Mouse (Mus musculus): ENCODE measurements around the gene Lrrc56. TPM values are rescaled to one million over a fixed set of nuclear protein-coding genes. Genes with fewer than 3 reads are reported as not detected.

Lrrc56 gene
- polyA plus RNA-seq, 1 experiment from 2014 or later, result 2.0 TPM

DNA sequence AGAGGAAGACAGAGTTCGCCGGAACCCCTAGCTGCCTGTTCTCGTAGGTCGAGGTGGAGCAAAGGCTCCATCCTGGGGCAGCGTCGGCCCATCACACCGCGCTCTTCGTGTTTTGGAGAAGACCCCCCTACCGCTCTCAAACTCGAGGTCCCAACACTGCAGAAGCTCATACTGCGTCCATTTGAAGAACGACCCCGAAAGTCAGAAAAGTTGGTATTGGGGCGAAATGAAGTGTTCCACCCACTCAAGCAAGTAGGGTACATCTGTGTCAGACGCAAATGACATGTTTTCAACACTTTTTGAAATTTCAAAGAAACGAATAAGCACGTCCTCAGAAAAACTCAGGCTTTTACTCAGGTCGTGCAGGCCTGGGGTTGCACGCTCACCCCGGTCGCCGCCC, 452 bp downstream of the Lrrc56 start:
- H3K4me1 ChIP-seq (ENCODE audit: insufficient read depth), result peaks cover 35% of the 10 kb centered on the region
- no peak for ATAC-seq

DNA sequence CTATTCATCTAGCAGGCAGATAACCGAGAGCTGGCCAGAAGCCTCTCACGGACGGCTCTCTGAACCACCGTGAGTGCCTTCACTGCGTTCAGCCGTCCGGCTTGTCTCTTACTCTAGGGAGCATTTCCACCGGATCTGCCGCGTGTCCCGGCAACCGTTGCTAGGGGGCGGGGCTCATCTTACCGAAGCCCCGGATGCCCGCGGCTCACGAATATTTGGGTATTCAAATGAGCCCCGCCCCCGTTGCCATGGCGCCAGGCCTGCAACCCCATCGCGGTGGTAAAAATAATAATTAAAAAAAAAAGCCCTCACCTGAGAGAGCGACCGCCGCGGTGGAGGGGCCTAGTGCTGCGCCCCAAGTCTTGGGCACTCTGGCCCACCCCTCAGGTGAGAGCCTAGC, 873 bp downstream of the Lrrc56 start:
- ATAC-seq, result peak; percentile 4; the same call in 1 of the 2 replicates
- Histone ChIP-seq H3K36me3 (replicated peaks; ENCODE audit: insufficient read depth, low read length) (peaks cover 25% of the 10 kb centered on the region), H3K4me2 (ENCODE audit: low read depth, low read length) (peak overlapping the region; percentile 100), H3K9me3 (ENCODE audit: low read length) (no peaks in the 10 kb centered on the region), H3K27me3 (ENCODE audit: insufficient read depth, low read length) (no peaks in the 10 kb centered on the region), H3K9ac (replicated peaks) (peak overlapping the region; percentile 96), H3K27ac (ENCODE audit: low read depth) (peak overlapping the region; percentile 91), H3K4me3 (ENCODE audit: low read depth, low read length) (peak overlapping the region; percentile 95), H3K4me1 (ENCODE audit: insufficient read depth) (peaks cover 35% of the 10 kb centered on the region)
- WGBS (ENCODE audit: insufficient replicate concordance), result under 1% methylated on average over 28 of the region's 28 CpGs
- DNase-seq, result peak; percentile 95
- no peak for TF ChIP-seq CTCF (IDR thresholded peaks at IDR 0.05; ENCODE audit: low read depth)
- TF ChIP-seq EP300 (IDR thresholded peaks at IDR 0.05; ENCODE audit: low read depth), result no peak

More for the DNA sequence above, 452 bp downstream of the Lrrc56 start:
- Histone ChIP-seq H3K27me3 (ENCODE audit: insufficient read depth, low read length) (no peaks in the 10 kb centered on the region), H3K36me3 (replicated peaks; ENCODE audit: insufficient read depth, low read length) (peaks cover 27% of the 10 kb centered on the region), H3K9me3 (ENCODE audit: low read length) (no peaks in the 10 kb centered on the region), H3K27ac (ENCODE audit: low read depth) (peak overlapping the region; percentile 91), H3K9ac (replicated peaks) (peak overlapping the region; percentile 96), H3K4me3 (ENCODE audit: low read depth, low read length) (peak overlapping the region; percentile 95), H3K4me2 (ENCODE audit: low read depth, low read length) (peak overlapping the region; percentile 100)
- no peak for TF ChIP-seq EP300 (IDR thresholded peaks at IDR 0.05; ENCODE audit: low read depth)
- no peak for TF ChIP-seq CTCF (IDR thresholded peaks at IDR 0.05; ENCODE audit: low read depth)
- under 1% methylated on average over 23 of the region's 23 CpGs for WGBS (ENCODE audit: insufficient replicate concordance)
- DNase-seq, result no peak

- Histone ChIP-seq H3K27me3 (ENCODE audit: insufficient read depth, low read length) (no peaks in the 10 kb centered on the region), H3K4me1 (ENCODE audit: insufficient read depth) (peaks cover 35% of the 10 kb centered on the region), H3K9ac (replicated peaks) (no peak overlapping the region), H3K4me3 (ENCODE audit: low read depth, low read length) (no peak overlapping the region), H3K9me3 (ENCODE audit: low read length) (no peaks in the 10 kb centered on the region), H3K36me3 (replicated peaks; ENCODE audit: insufficient read depth, low read length) (peaks cover 16% of the 10 kb centered on the region), H3K4me2 (ENCODE audit: low read depth, low read length) (no peak overlapping the region), H3K27ac (ENCODE audit: low read depth) (no peak overlapping the region)
- no peak for TF ChIP-seq CTCF (IDR thresholded peaks at IDR 0.05; ENCODE audit: low read depth)
- no peak for TF ChIP-seq EP300 (IDR thresholded peaks at IDR 0.05; ENCODE audit: low read depth)
- no peak for DNase-seq
- ATAC-seq, result no peak
- WGBS (ENCODE audit: insufficient replicate concordance), result 83% methylated on average over 2 of the region's 2 CpGs
These were observed 1.8 kb downstream of the Lrrc56 start for GRCm38 (mm10) chr7:141195754-141196153.

DNA sequence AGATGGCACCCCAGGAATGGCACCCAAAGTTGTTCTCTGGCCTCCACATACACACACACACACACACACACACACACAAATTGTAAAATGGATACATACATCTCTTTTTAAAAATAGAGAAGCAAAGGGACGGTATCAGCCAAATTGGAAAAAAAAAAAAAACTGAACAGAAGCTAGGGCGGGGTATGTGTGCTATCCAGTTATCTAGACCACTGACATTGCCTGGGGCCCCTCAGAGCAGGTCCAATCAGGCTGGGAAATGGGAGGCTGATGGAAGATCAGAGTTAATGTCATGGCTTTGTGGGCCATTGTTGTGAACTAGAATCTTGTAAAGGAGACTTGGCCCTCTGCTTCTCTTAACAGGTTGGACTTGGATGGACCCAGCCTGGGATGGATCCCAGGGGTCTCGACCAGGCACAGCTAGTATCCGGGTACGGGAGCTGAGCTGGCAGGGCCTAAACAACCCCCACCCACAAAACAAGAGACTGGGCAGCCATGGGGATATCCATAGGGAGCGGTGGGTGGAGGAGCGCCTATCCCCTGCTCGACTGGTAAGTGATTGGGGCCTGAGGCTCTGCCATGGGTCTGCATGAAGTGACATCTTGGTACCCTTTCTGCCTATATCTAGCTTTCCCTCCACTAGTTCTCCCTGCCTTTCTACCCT, 2.8 kb downstream of the Lrrc56 start:
- Histone ChIP-seq H3K27ac (ENCODE audit: low read depth) (no peak overlapping the region), H3K4me3 (ENCODE audit: low read depth, low read length) (no peak overlapping the region), H3K4me2 (ENCODE audit: low read depth, low read length) (peak overlapping the region; percentile 6; the same call in 1 of the 2 replicates), H3K4me1 (ENCODE audit: insufficient read depth) (peaks cover 35% of the 10 kb centered on the region), H3K36me3 (replicated peaks; ENCODE audit: insufficient read depth, low read length) (peaks cover 6% of the 10 kb centered on the region), H3K27me3 (ENCODE audit: insufficient read depth, low read length) (no peaks in the 10 kb centered on the region), H3K9me3 (ENCODE audit: low read length) (no peaks in the 10 kb centered on the region), H3K9ac (replicated peaks) (no peak overlapping the region)
- no peak for ATAC-seq
- no peak for DNase-seq
- TF ChIP-seq CTCF (IDR thresholded peaks at IDR 0.05; ENCODE audit: low read depth) (no peak), EP300 (IDR thresholded peaks at IDR 0.05; ENCODE audit: low read depth) (no peak)
- 81% methylated on average over 8 of the region's 8 CpGs for WGBS (ENCODE audit: insufficient replicate concordance)

GRCm38 (mm10) chr7:141198121-141198520, 4.2 kb downstream of the Lrrc56 start:
- H3K4me1 ChIP-seq (ENCODE audit: insufficient read depth), result peaks cover 24% of the 10 kb centered on the region
- DNase-seq (no peak), ATAC-seq (no peak)
- no peak overlapping the region for H3K4me3 ChIP-seq (ENCODE audit: low read depth, low read length)
- no peaks in the 10 kb centered on the region for H3K27me3 ChIP-seq (ENCODE audit: insufficient read depth, low read length)
- no peak overlapping the region for H3K4me2 ChIP-seq (ENCODE audit: low read depth, low read length)
- H3K9ac ChIP-seq (replicated peaks), result no peak overlapping the region
- no peaks in the 10 kb centered on the region for H3K36me3 ChIP-seq (replicated peaks; ENCODE audit: insufficient read depth, low read length)
- WGBS (ENCODE audit: insufficient replicate concordance), result 89% methylated on average over 4 of the region's 4 CpGs
- no peak overlapping the region for H3K27ac ChIP-seq (ENCODE audit: low read depth)
- TF ChIP-seq CTCF (IDR thresholded peaks at IDR 0.05; ENCODE audit: low read depth), result no peak
- no peak for TF ChIP-seq EP300 (IDR thresholded peaks at IDR 0.05; ENCODE audit: low read depth)
- H3K9me3 ChIP-seq (ENCODE audit: low read length), result no peaks in the 10 kb centered on the region

DNA sequence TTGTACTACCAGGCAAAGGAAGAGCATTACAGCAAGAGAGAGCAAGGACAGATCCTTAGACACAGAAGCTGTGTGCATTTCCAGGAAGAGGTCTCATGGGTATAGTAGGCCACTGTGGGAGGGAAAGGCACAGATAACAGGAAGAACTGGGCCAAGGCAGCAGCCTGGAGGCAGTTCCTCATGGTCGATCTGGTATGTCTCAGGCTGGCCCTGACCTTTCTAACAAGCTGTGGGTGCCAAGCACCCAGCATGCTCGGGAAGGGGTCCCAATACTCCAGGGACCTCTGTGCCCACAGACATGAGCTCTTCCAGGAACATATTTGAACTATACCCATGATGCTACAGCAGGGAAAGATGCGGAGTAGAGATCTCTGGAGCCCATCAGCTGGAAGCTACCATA, 10.6 kb downstream of the Lrrc56 start:
- ATAC-seq, result no peak
- DNase-seq, result no peak
- 53% methylated on average over 3 of the region's 3 CpGs for WGBS (ENCODE audit: insufficient replicate concordance)
- Histone ChIP-seq H3K9me3 (ENCODE audit: low read length) (no peaks in the 10 kb centered on the region), H3K36me3 (replicated peaks; ENCODE audit: insufficient read depth, low read length) (no peaks in the 10 kb centered on the region), H3K4me2 (ENCODE audit: low read depth, low read length) (no peak overlapping the region), H3K27ac (ENCODE audit: low read depth) (no peak overlapping the region), H3K9ac (replicated peaks) (no peak overlapping the region), H3K4me3 (ENCODE audit: low read depth, low read length) (no peak overlapping the region), H3K27me3 (ENCODE audit: insufficient read depth, low read length) (no peaks in the 10 kb centered on the region), H3K4me1 (ENCODE audit: insufficient read depth) (peaks cover 14% of the 10 kb centered on the region)
- TF ChIP-seq EP300 (IDR thresholded peaks at IDR 0.05; ENCODE audit: low read depth), result no peak
